Mouse (Mus musculus) liver, adult 2 months (tissue): Measurements from ENCODE around the gene Slc35d3.

Source experiments
- CTCF ChIP-seq: fragments of 200-500 bp; IDR thresholded peaks from 2 replicates; pipeline ENCODE4 v1.5.1; 2011; ENCODE audit warnings: low read depth, low read length, control low read depth
- POLR2A ChIP-seq: fragments of 200-500 bp; IDR thresholded peaks from 2 replicates; pipeline ENCODE4 v1.6.1; 2011; ENCODE audit warnings: low read length, control low read depth; ENCODE audit not compliant: insufficient read depth; ENCODE audit errors: extremely low read depth

DNA sequence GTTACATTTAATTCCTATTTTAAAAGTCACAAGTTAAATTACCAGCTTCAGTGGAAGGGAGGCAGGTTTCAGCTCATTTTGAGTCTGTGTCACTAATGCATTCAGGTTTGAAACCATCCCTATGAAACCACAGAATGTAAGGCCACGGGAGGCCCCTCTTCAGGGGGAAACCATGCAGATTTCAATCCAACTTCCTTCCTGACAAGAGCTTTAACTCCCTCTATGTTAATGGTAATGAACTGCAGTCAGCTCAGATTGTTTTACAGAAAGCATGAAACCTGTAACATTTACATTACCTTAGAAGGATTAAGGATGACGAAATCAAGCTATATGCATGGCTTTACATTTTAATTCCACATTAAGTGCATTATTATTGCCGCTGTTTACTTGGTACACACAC is 40.4 kb upstream of the Slc35d3 start:
- TF ChIP-seq POLR2A (no peak), CTCF (no peak)
